Mouse (Mus musculus): Measurements from ENCODE around the gene Ctdsp1.

Gene Ctdsp1

DNA sequence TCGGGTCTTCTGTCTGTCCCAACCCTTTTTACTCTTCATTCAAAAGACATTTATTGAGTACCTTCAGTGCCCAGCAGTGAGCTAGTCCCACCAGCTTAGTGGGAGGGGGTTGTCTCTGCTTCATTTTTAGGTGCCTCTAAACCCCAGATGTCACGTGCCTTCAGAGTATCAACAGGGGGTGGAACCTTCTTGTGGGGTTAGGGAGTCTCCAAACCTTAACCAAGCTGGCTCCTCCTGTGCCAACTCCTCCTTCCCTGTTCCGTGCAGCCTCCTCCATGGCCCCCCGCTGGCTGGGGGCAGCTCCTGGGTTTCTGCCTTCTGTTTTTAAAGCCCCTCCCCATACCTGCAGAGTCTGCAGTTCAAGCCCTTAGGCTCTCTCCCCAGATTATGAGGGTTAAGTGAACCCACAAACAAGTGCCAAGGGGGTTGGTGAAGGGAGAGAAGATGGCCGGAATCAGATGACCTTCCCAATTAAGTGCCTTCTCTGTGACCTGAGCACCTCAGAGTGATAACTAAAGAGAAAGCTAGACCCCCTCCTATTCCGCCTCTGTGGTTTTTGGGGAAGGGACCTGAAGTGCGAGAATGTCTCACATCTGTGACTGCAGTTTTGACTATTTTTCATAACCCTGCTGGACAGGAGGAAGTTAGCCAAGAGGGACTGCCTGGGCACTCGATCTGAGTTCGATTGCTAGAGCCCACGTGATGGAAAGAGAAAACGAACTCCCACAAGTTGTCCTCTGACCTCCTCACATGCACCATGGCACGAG, 5.3 kb downstream of the Ctdsp1 start:
- DNase-seq (ENCODE audit: low read depth, low spot score) = peak; percentile 40

DNA sequence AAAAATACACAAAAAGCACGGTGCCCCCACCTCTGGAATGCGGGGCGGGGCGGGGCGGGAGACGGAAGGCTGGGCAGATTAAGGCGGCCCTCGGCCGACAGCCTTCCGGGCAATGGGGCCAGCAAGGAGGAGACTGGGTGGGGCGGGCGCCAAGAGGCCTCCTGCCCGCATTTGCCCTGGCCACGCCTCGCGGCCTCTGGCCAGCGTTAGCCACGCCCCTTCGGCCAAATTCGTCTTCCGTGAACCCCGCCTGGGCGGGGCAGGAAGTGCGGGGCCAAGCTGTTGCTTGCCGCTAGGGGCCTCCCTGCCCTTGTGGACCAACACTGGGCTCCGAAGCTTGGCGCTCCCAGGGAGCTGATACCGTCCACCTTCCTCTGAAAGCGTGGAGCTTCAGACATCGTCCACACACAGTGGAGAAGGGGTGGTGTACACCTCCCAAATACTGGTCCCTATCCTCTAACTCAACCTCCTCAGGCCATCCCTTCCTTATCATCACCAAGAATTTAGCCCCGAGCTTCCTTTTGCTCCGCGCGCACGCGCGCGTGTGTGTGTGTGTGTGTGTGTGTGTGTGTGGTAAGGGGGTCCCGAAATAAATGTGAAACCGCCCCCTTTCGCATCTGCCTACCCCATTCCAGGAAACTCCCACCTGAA, 6.1 kb downstream of the Ctdsp1 start:
- peak; percentile 99 for DNase-seq (ENCODE audit: low read depth, low spot score)

DNA sequence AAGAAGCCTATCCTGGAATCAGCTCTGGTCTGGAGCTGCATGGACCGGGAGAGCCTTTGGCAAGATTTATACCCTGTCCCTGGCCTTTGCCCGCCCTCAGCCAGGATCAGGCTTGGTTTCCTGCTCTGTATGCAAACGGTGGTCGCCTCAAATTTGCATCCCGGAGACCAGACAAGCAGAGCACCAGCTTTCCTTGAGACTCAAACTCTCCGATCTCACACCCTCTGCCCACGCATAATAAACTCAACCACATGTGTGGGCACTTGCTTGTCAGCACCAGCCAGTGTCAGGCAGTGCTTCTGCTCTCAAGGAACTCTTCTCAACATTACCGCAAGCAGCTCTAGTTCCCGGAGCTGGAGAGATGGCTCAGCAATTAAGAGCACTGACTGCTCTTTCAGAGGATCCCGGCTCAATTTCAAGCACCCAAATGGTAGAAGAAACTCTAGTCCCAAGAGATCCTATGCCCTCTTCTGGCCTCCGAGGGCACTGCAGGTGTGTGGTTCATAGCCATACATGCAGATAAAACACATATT, 6.7 kb downstream of the Ctdsp1 start:
- peak; percentile 72 for DNase-seq (ENCODE audit: low read depth, low spot score)

- DNase-seq (ENCODE audit: low read depth, low spot score) = no peak
Measured at GRCm38 (mm10) chr1:74400531-74400930, 9.2 kb downstream of the Ctdsp1 start.

GRCm38 (mm10) chr1:74401015-74401702, 9.8 kb downstream of the Ctdsp1 start:
- DNase-seq (ENCODE audit: low read depth, low spot score) = no peak

GRCm38 (mm10) chr1:74404206-74404605, 12.9 kb downstream of the Ctdsp1 start:
- no peak for DNase-seq (ENCODE audit: low read depth, low spot score)

DNA sequence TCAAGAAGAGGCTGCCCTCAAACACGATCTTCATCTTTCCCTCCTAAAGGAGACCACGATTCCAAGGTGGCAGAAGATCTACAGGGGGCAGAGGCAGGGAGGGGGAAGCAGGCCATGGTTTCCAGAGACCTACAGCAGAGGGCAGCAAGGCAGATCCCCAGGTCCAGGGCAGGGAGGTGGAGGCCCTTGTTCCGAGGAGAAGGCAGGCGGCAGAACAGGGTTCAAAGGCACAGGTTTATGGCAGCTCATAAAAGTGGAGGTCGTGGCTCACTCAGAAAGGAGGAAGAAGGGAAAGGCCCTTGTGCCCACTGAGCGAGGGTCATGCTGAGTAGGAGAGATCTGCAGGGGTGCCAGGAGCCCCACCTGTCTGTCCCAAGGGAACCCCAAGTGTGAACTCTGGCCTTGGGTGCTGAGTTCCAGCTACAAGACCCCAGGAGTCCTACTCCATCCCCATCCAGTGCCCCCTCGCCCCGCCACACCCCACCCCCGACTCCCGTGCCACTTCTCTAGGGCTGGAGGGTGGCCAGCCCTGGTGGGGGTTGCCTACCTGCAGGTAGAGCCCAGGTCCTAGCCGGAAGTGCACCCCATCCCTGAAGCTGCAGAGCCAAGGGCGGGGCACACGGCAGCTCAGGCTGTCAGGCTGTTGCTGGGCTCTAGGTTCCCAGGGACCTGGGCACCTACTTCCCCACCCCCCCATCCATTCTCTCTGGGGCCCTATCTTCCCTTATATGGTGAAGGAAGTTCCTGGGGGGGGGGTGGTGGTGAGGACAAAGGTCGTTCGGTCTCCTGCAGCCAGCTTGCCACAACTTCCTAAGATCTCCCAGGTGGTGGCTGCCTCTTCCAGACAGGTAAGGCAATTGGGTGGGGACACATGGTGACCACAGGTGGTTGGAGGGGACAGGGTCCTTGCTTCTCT, 17.5 kb downstream of the Ctdsp1 start, which contains the start of gene Vil1:
TSS of gene Vil1 (plus strand) at position 788 of the 916 bp plus-strand sequence.
- DNase-seq (ENCODE audit: low read depth, low spot score) = no peak

DNA sequence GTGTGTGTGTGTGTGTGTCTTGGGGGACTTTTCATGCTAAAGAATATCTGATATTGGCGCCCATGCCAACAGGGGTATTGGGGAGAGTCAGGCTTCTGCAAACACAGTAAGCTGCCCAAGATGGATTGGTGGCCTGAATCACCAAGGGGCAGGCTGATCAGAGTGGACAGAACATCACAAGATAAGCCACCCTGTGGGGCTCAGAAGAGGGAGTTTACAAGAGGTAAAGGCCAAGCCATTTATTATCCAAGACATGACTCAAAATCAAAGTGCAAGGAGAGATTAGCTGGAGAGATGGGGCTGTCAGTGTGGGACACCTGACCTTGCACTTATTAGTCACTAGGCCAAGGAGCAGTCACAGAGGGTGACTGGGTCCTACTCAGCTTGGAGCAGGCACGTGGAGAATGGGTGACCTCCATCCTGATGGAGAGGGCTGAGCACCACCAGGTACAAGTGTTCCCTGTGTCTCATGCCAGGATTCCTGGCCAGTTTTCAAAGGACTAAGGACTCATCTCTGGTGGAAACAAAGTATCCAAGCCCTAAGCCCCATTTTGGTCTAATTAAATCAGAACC, 20.5 kb downstream of the Ctdsp1 start:
- DNase-seq (ENCODE audit: low read depth, low spot score) = no peak

DNA sequence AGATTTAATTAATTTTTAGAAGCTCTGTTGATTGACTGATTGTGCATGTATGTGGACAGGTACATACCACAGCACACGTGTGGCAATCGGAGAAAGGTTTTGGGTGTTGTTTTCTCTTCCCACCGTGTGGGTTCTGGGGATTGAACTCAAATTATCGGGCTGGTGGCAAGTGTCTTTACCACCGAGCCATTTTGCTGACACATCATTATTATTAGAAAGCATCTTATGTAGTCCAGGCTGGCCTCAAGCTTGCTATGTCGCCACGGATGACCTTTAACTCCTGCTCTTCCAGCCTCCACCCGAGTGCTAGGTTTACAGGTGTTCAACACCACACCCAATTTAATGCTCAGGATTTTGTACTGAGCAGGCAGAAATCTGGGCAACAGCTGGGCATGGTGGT, 21.4 kb downstream of the Ctdsp1 start:
- no peak for DNase-seq (ENCODE audit: low read depth, low spot score)

DNA sequence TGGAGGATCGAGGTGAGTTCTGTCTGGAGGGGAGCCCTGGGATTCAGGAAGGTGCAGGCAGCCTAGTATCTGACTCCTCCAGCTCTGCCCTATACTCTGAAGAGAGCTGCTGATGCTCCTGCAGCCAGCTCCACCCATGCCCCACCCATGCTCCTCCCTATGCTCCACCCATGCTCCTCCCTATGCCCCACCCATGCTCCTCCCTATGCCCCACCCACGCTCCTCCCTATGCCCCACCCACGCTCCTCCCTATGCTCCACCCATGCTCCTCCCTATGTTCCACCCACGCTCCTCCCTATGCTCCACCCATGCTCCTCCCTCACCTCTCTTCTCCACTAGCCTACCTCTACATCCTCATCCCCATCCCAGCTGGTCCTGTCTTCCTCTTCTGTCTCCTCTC, 23.8 kb downstream of the Ctdsp1 start:
- no peak for DNase-seq (ENCODE audit: low read depth, low spot score)

DNA sequence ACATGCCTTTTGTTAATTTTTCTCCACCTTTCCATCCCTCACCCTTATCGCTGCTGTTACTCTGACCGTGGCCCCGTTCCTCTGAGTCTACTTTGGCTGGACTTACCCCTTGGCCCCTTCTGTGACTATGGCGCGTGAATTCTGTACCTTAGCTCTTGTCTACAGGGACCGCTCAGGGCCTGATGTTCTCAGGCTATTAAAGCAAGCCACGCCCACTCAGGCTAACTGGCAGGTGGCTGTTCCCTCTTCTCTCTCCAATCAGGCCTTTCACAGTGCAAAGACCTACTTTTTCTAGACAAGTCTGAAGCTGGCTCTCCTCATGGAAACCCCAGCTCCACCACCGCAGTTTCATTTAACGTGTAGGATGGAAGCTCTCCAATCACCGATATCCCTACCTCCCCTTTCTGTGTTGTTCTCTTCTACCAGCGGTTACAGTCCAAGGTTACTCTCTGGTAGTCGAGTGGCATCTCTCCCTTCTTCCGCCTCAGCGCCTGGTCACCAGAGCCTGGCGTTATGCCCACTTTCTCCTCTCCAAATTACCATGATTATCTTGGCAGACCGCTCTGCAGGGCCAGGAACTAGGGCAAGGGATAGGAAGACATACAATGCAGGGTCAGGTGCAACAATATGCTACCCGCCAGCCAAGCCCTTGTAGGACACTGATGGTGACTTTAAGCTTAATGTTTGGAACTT, 27.6 kb downstream of the Ctdsp1 start:
- no peak for DNase-seq (ENCODE audit: low read depth, low spot score)

- no peak for DNase-seq (ENCODE audit: low read depth, low spot score)
Measured at GRCm38 (mm10) chr1:74419440-74419794, 28.1 kb downstream of the Ctdsp1 start.

DNA sequence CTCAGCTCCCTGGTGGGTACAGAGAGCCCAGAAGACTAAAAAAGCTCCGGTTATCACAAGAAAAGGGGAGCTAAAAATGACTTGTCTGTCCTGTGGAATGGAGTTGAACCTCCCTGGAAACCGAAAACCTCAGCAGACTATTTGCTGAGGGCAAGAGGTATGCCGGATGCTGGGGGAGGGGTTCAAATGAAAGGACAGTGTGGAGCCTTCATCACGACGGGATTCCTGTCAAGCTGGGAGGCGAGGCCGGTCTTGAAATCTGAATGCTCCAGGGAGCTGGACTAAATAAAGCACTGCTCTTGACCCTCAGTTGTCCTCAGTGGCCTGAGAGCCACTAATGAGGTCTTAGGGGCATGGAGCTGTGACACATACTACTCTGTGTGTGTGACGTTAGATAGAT, 31.8 kb downstream of the Ctdsp1 start:
- peak; percentile 17 for DNase-seq (ENCODE audit: low read depth, low spot score)

- DNase-seq (ENCODE audit: low read depth, low spot score) = no peak
Measured at GRCm38 (mm10) chr1:74425845-74426244, 34.5 kb downstream of the Ctdsp1 start.

DNA sequence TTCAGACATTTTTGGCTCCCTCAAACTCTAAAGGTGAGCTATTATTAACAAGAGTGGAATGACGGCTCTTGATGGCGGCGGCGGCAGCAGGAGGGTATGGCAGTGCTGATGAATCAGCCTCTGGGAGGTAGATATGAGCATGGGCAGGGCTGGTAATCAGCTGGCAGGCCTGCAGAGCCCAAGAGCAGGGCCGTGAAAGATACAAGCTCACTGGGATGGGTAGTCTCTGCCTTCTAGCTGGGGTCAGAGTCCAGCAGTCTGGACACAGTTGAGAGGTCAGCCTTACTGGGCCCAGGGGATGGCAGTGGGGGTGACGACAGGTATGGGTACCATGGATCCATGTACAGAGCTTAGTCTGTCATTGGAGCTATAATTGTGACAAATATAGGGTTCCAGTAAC, 41.9 kb downstream of the Ctdsp1 start:
- DNase-seq (ENCODE audit: low read depth, low spot score) = no peak

GRCm38 (mm10) chr1:74434596-74434995, 43.3 kb downstream of the Ctdsp1 start:
- DNase-seq (ENCODE audit: low read depth, low spot score) = no peak

DNA sequence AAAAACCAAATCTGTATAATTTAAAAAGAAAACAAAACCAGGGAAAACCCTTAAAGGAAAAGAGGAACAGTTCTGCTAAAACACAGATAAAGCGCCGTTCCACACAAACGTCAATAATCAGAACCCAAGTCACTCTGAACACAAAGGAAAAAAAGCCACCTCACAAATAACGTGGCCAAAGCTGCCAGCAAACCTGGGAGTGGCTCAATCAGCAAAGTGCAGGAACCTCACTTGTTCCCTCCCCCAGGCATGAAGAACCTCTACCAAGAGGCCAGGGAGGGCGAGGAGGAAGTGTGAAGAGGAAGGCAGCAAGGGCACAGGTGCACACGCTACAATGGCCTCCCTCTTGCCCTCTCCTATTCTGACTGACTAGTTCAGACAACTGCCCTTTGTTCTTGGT, 44.3 kb downstream of the Ctdsp1 start:
- DNase-seq (ENCODE audit: low read depth, low spot score) = no peak

- no peak for DNase-seq (ENCODE audit: low read depth, low spot score)
Measured at GRCm38 (mm10) chr1:74437702-74438427, 46.6 kb downstream of the Ctdsp1 start.

GRCm38 (mm10) chr1:74439166-74439876, 48.0 kb downstream of the Ctdsp1 start:
- no peak for DNase-seq (ENCODE audit: low read depth, low spot score)
